Mouse (Mus musculus) E14TG2a.4 (cell line): ENCODE data around the gene Atp2a1.
"Not testable (repeated sequence)": the region's sequence is repeated elsewhere in the genome, so short reads cannot be mapped to it uniquely, and the experiment has no call there.

ENCODE experiments used
- CTCF ChIP-seq: conservative IDR thresholded peaks from 2 replicates; pipeline ENCODE4 v1.5.1; 2014; ENCODE audit warnings: low read length
- POU5F1 ChIP-seq: IDR thresholded peaks from 2 replicates; pipeline ENCODE4 v1.6.1; 2014; ENCODE audit warnings: low read length, borderline replicate concordance

GRCm38 (mm10) chr7:126487617-126488385, 24.9 kb upstream of the Atp2a1 start:
- TF ChIP-seq CTCF, POU5F1: not testable (repeated sequence)
